Mouse (Mus musculus) naive thymus-derived CD4-positive, alpha-beta T cell, adult 5 months (primary cell): ENCODE data around the gene Sprr2j-ps. TPM values are rescaled to one million over a fixed set of nuclear protein-coding genes. Genes with fewer than 3 reads are reported as not detected.

Source experiments
- polyA plus RNA-seq: library from polyadenylated mRNA; unstranded; fragments of 100-300 nt; shearing (Covaris generic); gene quantifications from one replicate; pipeline ENCODE4 v1.2.1, GENCODE M21; 2017

The Sprr2j-ps gene
- polyA plus RNA-seq = not detected

GRCm38 (mm10) chr3:92417782-92418181 lies at the start of gene Sprr2j-ps:
Sprr2j-ps (plus strand) TSS chr3:92418082.

GRCm38 (mm10) chr3:92385385-92385784 lies 32.5 kb upstream of the Sprr2j-ps start, which contains the start of gene Sprr2h:
Sprr2h (plus strand) TSS chr3:92385685.

GRCm38 (mm10) chr3:92407691-92408090 lies 10.2 kb upstream of the Sprr2j-ps start, which contains the start of gene Sprr2i:
Sprr2i (plus strand) TSS chr3:92407991.

GRCm38 (mm10) chr3:92429323-92429722 lies 11.4 kb downstream of the Sprr2j-ps start, which contains the start of gene Gm9774:
Gm9774 (minus strand) TSS chr3:92429423.

GRCm38 (mm10) chr3:92432282-92432681 lies 14.4 kb downstream of the Sprr2j-ps start, which contains the start of gene Sprr2k:
Sprr2k (plus strand) TSS chr3:92432582.

GRCm38 (mm10) chr3:92438689-92439088 lies 20.8 kb downstream of the Sprr2j-ps start, which contains the start of gene Sprr1b:
Sprr1b (minus strand) TSS chr3:92438789.

GRCm38 (mm10) chr3:92458620-92459019 lies 40.7 kb downstream of the Sprr2j-ps start, which contains the start of gene Sprr3:
Sprr3 (minus strand) TSS chr3:92458720.

Other genes with a start within 250 kb of the Sprr2j-ps start
- not detected for gene Sprr2a1, start 202.3 kb upstream of the Sprr2j-ps start, polyA plus RNA-seq
- not detected for gene Sprr2a2, start 202.2 kb upstream of the Sprr2j-ps start, polyA plus RNA-seq
- not detected for gene Sprr2a3, start 132.7 kb upstream of the Sprr2j-ps start, polyA plus RNA-seq
- gene Sprr2b, start 101.5 kb upstream of the Sprr2j-ps start, polyA plus RNA-seq = not detected
- not detected for gene Sprr2d, start 78.9 kb upstream of the Sprr2j-ps start, polyA plus RNA-seq
- gene Sprr2e, start 65.9 kb upstream of the Sprr2j-ps start, polyA plus RNA-seq = not detected
- gene Sprr2f, start 52.9 kb upstream of the Sprr2j-ps start, polyA plus RNA-seq = not detected
- gene Sprr2h, start 32.4 kb upstream of the Sprr2j-ps start, polyA plus RNA-seq = not detected
- gene Sprr2i, start 10.1 kb upstream of the Sprr2j-ps start, polyA plus RNA-seq = not detected
- 14.5 TPM for gene Gm9774, start 11.3 kb downstream of the Sprr2j-ps start, polyA plus RNA-seq
- not detected for gene Sprr2k, start 14.5 kb downstream of the Sprr2j-ps start, polyA plus RNA-seq
- gene Sprr1b, start 20.7 kb downstream of the Sprr2j-ps start, polyA plus RNA-seq = not detected
- not detected for gene Sprr3, start 40.6 kb downstream of the Sprr2j-ps start, polyA plus RNA-seq
- gene Sprr1a, start 67.8 kb downstream of the Sprr2j-ps start, polyA plus RNA-seq = not detected
- gene Sprr4, start 82.4 kb downstream of the Sprr2j-ps start, polyA plus RNA-seq = not detected
- gene 2310046K23Rik, start 116.4 kb downstream of the Sprr2j-ps start, polyA plus RNA-seq = not detected
- not detected for gene Ivl, start 155.7 kb downstream of the Sprr2j-ps start, polyA plus RNA-seq
- gene Smcp, start 170.9 kb downstream of the Sprr2j-ps start, polyA plus RNA-seq = not detected
- gene 2210017I01Rik, start 189.4 kb downstream of the Sprr2j-ps start, polyA plus RNA-seq = not detected
- gene Lce6a, start 203.6 kb downstream of the Sprr2j-ps start, polyA plus RNA-seq = not detected
- gene Lce1a1, start 230.2 kb downstream of the Sprr2j-ps start, polyA plus RNA-seq = not detected
- gene Lce1b, start 238.8 kb downstream of the Sprr2j-ps start, polyA plus RNA-seq = not detected